13 mouse cellular contexts compared by ENCODE assay signal in genomic region chr12:83916884-83917283, GRCm38 (mm10). TPM values are rescaled to one million over a fixed set of nuclear protein-coding genes. Genes with fewer than 3 reads are reported as not detected.
DNase-seq lines count a peak whose midpoint lies in the region; ATAC-seq and TF ChIP-seq lines count a peak whose summit lies in the region.
"Had no signal": no experiment of that assay in that cellular context is flagged by ENCODE, and none has a peak within 500 bp of the region (broad histone marks: within the 10 kb centered on the region; RNA-seq: fewer than 3 reads in every experiment).

No protein-coding gene starts in this region.

- H3K9ac ChIP-seq in kidney, postnatal 0 days (ENCODE audit: low read depth, low read length) = no peak overlapping the region
- H3K9ac ChIP-seq: embryonic facial prominence, embryonic 12.5 days had no signal

- TF ChIP-seq POLR2A in thymus, adult 2 months (IDR thresholded peaks at IDR 0.05; ENCODE audit: control insufficient read depth, extremely low read depth, insufficient read depth, low read length, poor library complexity) = no peak

- peak; percentile 27 for DNase-seq in adrenal gland, adult 2 months
- no peak for DNase-seq in adrenal gland, postnatal 4 days (ENCODE audit: low spot score in 2 of 2)
- peak; percentile 74 for DNase-seq in kidney, postnatal 0 days (ENCODE audit: low spot score)
- no peak for DNase-seq in kidney, adult 11 months
- peak; percentile 61 for DNase-seq in heart, postnatal 4 days
- DNase-seq in lung, postnatal 36 days = peak; percentile 45
- DNase-seq in thymus, adult 2 months = no peak
- no peak for DNase-seq in retina, postnatal 1 day

- no peaks in the 10 kb centered on the region for H3K9me3 ChIP-seq in kidney, postnatal 0 days (replicated peaks; ENCODE audit: low read length)
- H3K9me3 ChIP-seq: embryonic facial prominence, embryonic 12.5 days; G1E had no signal

- H3K4me3 ChIP-seq in kidney, postnatal 0 days (replicated peaks; ENCODE audit: low read depth, low read length) = no peak overlapping the region
- no peak overlapping the region for H3K4me3 ChIP-seq in thymus, adult 2 months (ENCODE audit: control insufficient read depth, insufficient read depth, low read length)
- H3K4me3 ChIP-seq: embryonic facial prominence, embryonic 12.5 days; left cerebral cortex, adult 2 months had no signal

- no peaks in the 10 kb centered on the region for H3K36me3 ChIP-seq in kidney, postnatal 0 days (ENCODE audit: insufficient read depth, low read length)
- no peaks in the 10 kb centered on the region for H3K36me3 ChIP-seq in thymus, adult 2 months (ENCODE audit: control insufficient read depth, insufficient read depth, low read length)

- no peak overlapping the region for H3K4me2 ChIP-seq in kidney, postnatal 0 days (ENCODE audit: low read length)
- H3K4me2 ChIP-seq: embryonic facial prominence, embryonic 12.5 days; liver, embryonic 11.5 days had no signal

- H3K27me3 ChIP-seq in kidney, postnatal 0 days (ENCODE audit: insufficient read depth, low read length) = no peaks in the 10 kb centered on the region
- H3K27me3 ChIP-seq in thymus, adult 2 months (ENCODE audit: control insufficient read depth, insufficient read depth, low read length) = no peaks in the 10 kb centered on the region
- H3K27me3 ChIP-seq: embryonic facial prominence, embryonic 12.5 days had no signal

- TF ChIP-seq CTCF in kidney, postnatal 0 days (IDR thresholded peaks at IDR 0.05; ENCODE audit: low read depth) = no peak
- TF ChIP-seq CTCF in thymus, adult 2 months (IDR thresholded peaks at IDR 0.05; ENCODE audit: borderline replicate concordance, control insufficient read depth, extremely low read depth, insufficient read depth, low read length, poor library complexity) = no peak

- no peak for ATAC-seq in kidney, postnatal 0 days (replicated peaks; ENCODE audit: low FRiP score, low read depth)
- ATAC-seq: midbrain, embryonic 16.5 days had no signal

- peaks cover 4% of the 10 kb centered on the region; the same call in 1 of the 2 replicates for H3K4me1 ChIP-seq in kidney, postnatal 0 days (replicated peaks; ENCODE audit: insufficient read depth, low read length)
- peaks cover 11% of the 10 kb centered on the region for H3K4me1 ChIP-seq in thymus, adult 2 months (replicated peaks; ENCODE audit: control insufficient read depth, insufficient read depth, low read length)

- no peak overlapping the region for H3K27ac ChIP-seq in kidney, postnatal 0 days
- no peak overlapping the region for H3K27ac ChIP-seq in thymus, adult 2 months (ENCODE audit: control insufficient read depth, insufficient read depth, low read length)
- H3K27ac ChIP-seq: embryonic facial prominence, embryonic 12.5 days; left cerebral cortex, adult 2 months had no signal

- WGBS in kidney, postnatal 0 days = 58% methylated on average over 9 of the region's 9 CpGs
- 95% methylated on average over 9 of the region's 9 CpGs for WGBS in thymus, adult 2 months

RNA-seq across cellular contexts. Expression of gene Numb, which starts 4.8 kb away (rescaled TPM):
- 10 to 100 TPM; 49.9 to 53.8 TPM for total RNA-seq in adrenal gland, adult 2 months (2021)
- polyA plus RNA-seq in adrenal gland, adult 2 months (2012; rRNA removed) = 68.9 and 69.9 TPM in 2 replicates
- 10 to 100 TPM; 46.9 to 48.3 TPM for total RNA-seq in adrenal gland, postnatal 4 days (2021)
- 28.7 and 31.5 TPM in 2 replicates for polyA plus RNA-seq in kidney, postnatal 0 days (2015; fragmentation: Nextera tagmentation; extraction: Ambion mirVana)
- total RNA-seq in heart, postnatal 4 days (2021) = 10 to 100 TPM; 34.5 to 37.1 TPM
- 42.0 and 44.4 TPM in 2 replicates for polyA plus RNA-seq in thymus, adult 2 months (2012; rRNA removed)

RNA-seq across cellular contexts. Expression of gene Riox1, which starts 33.5 kb away (rescaled TPM):
- total RNA-seq in adrenal gland, adult 2 months (2021) = 10 to 100 TPM; 11.9 to 12.4 TPM
- polyA plus RNA-seq in adrenal gland, adult 2 months (2012; rRNA removed) = 27.4 and 34.8 TPM in 2 replicates
- 10 to 100 TPM; 15.9 to 16.7 TPM for total RNA-seq in adrenal gland, postnatal 4 days (2021)
- 12.3 and 13.0 TPM in 2 replicates for polyA plus RNA-seq in kidney, postnatal 0 days (2015; fragmentation: Nextera tagmentation; extraction: Ambion mirVana)
- total RNA-seq in heart, postnatal 4 days (2021) = 10 to 100 TPM; 10.6 to 10.8 TPM
- polyA plus RNA-seq in thymus, adult 2 months (2012; rRNA removed) = 23.9 and 32.9 TPM in 2 replicates

Comparison
In these comparisons a context has a peak if more than half of its experiments do, and no peak if none do; other contexts are left out.
1. DNase-seq: peak in adrenal gland, adult 2 months (single experiment), kidney, postnatal 0 days (single experiment), heart, postnatal 4 days (single experiment) and lung, postnatal 36 days (single experiment); none in adrenal gland, postnatal 4 days (0 of 2), kidney, adult 11 months (single experiment), thymus, adult 2 months (single experiment) and retina, postnatal 1 day (single experiment).